Mouse (Mus musculus): ENCODE measurements at regions not wholly inside any gene's neighbourhood (a gene's known extent, or its start where the extent isn't known, plus 50 kb on each side); places are given as distances from the start of the nearest gene placed in this dataset.
"Not testable (repeated sequence)": the region's sequence is repeated elsewhere in the genome, so short reads cannot be mapped to it uniquely, and the experiment has no call there.

DNA sequence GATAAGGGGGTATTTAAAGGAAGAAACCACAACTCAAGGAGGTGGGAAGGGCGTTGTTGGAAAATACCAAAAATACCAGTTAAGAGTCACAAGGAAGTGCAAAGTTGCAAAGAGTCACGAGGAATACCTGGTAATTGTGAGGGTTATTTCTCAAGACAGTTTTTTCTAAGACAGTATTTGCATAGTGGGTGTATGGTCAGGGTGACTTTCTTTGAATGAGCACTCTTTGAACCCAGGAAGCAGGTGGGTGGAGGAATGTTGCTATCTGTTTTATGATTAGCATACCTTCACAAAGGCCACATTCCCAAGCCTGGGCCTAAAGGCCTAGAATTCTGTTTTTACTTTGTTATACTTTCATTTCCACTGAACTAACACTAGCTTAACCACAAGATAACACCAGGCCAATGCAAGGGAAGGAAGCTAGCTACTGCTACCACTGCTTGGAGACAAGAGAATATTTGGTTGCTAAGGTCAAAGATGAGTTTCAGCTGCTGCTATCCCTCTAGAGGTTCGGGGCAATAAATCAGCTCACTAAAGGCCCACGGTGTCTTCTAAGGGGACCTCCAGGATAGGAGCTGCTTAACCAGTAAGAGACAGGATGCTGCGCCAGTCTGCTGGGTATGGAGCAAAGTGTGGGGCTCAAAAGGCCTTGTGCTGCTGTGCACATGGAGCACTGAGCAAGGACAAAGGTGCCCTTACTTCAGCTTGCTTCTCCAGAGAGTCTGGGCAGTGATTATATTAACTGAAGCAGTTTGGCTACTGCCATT is 133.6 kb downstream of the Ptpn20 start:
- H3K9ac ChIP-seq (ENCODE audit: low read depth, low read length); H3K4me3 ChIP-seq (ENCODE audit: low read length); H3K4me2 ChIP-seq (ENCODE audit: low read length); H3K9me3 ChIP-seq (ENCODE audit: control insufficient read depth, low read length); H3K27ac ChIP-seq (ENCODE audit: low read depth, low read length); H3K36me3 ChIP-seq (ENCODE audit: control insufficient read depth, insufficient read depth, low read length); H3K4me1 ChIP-seq (ENCODE audit: control insufficient read depth, insufficient read depth, low read depth, low read length); H3K27me3 ChIP-seq (replicated peaks; ENCODE audit: control insufficient read depth, insufficient read depth, low read length); ATAC-seq: not testable (repeated sequence)
- 90% methylated on average over 5 of the region's 5 CpGs for WGBS

DNA sequence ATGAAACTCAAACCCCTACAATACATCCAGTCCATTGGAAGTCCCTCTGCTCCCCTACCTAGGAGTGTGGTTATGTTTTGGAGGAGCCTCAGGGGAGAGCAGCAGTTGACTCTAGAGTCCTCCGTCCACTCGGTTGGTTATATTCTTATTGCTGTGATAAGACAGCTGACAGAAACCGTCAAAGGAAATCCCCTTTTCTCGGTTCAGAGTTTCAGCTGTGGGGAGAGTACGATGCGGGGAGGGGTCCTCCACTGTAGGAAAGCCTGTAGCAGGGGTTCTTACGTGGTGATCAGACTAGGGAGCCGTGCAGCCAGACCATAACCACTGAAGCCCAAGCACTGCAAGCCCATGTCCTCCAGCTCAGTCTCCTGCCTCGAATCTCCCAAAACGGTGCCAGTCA is 137.5 kb downstream of the Ptpn20 start:
- Histone ChIP-seq H3K4me2 (ENCODE audit: low read length) (no peak overlapping the region), H3K27me3 (replicated peaks; ENCODE audit: control insufficient read depth, insufficient read depth, low read length) (no peaks in the 10 kb centered on the region), H3K9ac (ENCODE audit: low read depth, low read length) (no peak overlapping the region), H3K9me3 (ENCODE audit: control insufficient read depth, low read length) (no peaks in the 10 kb centered on the region), H3K36me3 (ENCODE audit: control insufficient read depth, insufficient read depth, low read length) (no peaks in the 10 kb centered on the region), H3K27ac (ENCODE audit: low read depth, low read length) (no peak overlapping the region), H3K4me1 (ENCODE audit: control insufficient read depth, insufficient read depth, low read depth, low read length) (no peaks in the 10 kb centered on the region), H3K4me3 (ENCODE audit: low read length) (no peak overlapping the region)
- ATAC-seq, result no peak
- 92% methylated on average over 10 of the region's 10 CpGs for WGBS

DNA sequence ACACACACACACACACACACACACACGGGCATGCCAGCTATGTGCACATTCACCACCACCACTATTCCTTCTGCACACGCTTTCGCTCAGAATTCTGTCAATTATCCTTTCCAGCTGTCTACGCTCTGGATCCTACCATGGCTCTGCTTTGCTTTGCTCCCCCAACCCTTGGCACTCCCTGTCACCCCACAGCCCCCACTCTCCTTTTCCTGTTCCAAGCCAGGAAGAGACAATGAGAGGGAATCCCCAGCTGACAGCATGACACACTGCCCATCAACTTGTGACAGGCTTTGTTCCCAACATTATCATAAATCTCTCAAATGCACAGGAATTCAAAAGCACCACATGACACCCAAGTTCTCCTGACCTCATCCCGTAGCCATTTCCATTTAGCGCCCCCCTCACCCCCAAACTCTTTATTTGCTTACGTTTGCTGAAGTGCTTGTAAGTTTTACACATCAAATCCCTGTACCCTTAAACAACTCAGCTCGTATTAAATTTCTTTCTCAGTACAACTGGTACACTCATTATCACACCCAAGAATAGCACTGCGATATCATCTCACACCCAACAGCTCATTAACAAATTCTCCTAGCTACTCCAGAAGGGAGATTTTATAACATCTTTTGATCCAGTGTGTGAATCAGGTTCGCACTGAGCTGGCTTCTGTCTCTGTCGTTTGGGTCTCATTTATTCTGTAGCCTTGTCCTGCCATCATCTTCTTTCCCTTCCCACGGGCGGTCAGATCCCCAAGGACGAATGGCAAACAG is 140.3 kb downstream of the Ptpn20 start:
- Histone ChIP-seq H3K27ac (ENCODE audit: low read depth, low read length) (no peak overlapping the region), H3K36me3 (ENCODE audit: control insufficient read depth, insufficient read depth, low read length) (no peaks in the 10 kb centered on the region), H3K4me3 (ENCODE audit: low read length) (no peak overlapping the region), H3K9me3 (ENCODE audit: control insufficient read depth, low read length) (no peaks in the 10 kb centered on the region), H3K4me2 (ENCODE audit: low read length) (no peak overlapping the region), H3K4me1 (ENCODE audit: control insufficient read depth, insufficient read depth, low read depth, low read length) (peaks cover 2% of the 10 kb centered on the region; the same call in 1 of the 2 replicates), H3K27me3 (replicated peaks; ENCODE audit: control insufficient read depth, insufficient read depth, low read length) (no peaks in the 10 kb centered on the region), H3K9ac (ENCODE audit: low read depth, low read length) (no peak overlapping the region)
- 48% methylated on average over 14 of the region's 14 CpGs for WGBS
- 0 out of 2 replicates have a peak, but pooled peaks have one; percentile 34 for ATAC-seq

DNA sequence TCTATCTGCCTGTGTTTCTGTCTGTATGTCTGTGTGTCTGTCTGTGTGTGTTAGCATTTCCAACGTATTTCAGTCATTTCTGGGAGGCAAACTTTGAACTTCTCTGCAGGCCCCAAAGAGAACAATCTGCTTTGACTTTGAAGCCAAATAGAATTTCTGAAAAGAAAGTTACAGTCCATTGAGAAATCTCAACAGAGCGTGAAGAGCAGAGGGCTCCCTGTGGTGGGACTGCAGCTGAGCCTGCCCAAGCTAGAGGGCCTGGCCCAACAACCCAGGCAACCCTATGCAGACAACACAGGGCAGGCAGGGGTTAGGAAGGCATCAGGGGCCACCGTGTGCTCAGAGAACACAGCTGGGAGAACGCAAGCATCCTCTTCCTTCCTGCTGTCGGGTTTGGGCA is 143.7 kb downstream of the Ptpn20 start:
- WGBS, result 26% methylated on average over 5 of the region's 5 CpGs
- Histone ChIP-seq H3K36me3 (ENCODE audit: control insufficient read depth, insufficient read depth, low read length) (no peaks in the 10 kb centered on the region), H3K9ac (ENCODE audit: low read depth, low read length) (no peak overlapping the region), H3K4me1 (ENCODE audit: control insufficient read depth, insufficient read depth, low read depth, low read length) (peaks cover 2% of the 10 kb centered on the region; the same call in 1 of the 2 replicates), H3K4me3 (ENCODE audit: low read length) (no peak overlapping the region), H3K9me3 (ENCODE audit: control insufficient read depth, low read length) (no peaks in the 10 kb centered on the region), H3K4me2 (ENCODE audit: low read length) (no peak overlapping the region), H3K27ac (ENCODE audit: low read depth, low read length) (no peak overlapping the region), H3K27me3 (replicated peaks; ENCODE audit: control insufficient read depth, insufficient read depth, low read length) (no peaks in the 10 kb centered on the region)
- ATAC-seq, result peak; percentile 62; the same call in 1 of the 2 replicates

DNA sequence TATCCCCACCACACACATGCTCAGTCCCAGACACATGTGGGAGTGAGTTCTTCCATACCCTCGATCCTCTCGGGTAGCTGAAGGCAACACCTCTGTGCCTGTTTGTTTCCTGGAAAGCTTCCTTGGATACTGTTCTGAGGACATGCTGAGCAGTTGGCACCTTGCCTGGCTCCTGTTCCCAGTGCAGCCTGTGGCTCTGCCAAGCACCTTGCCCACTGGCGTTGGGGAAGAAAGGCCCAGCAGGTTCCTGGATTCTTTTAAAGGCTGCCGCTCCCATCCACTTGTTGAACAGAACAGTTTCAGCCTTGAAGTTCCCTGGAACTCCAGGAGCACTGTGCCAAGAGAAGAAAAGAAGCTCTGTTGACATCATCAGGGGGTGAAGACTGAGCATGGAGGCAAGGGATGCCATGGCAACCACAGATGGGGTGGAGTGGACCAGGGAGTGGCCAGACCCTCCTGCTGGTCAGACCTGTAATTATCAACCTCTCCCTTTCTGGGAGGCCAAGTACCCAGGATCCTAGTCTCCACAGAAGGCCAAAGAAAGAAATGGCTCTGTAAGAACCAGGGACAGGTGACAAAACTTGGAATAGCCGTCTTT is 145.5 kb downstream of the Ptpn20 start:
- H3K4me3 ChIP-seq (ENCODE audit: low read length), result no peak overlapping the region
- no peaks in the 10 kb centered on the region for H3K36me3 ChIP-seq (ENCODE audit: control insufficient read depth, insufficient read depth, low read length)
- peaks cover 2% of the 10 kb centered on the region; the same call in 1 of the 2 replicates for H3K4me1 ChIP-seq (ENCODE audit: control insufficient read depth, insufficient read depth, low read depth, low read length)
- 0 out of 2 replicates have a peak overlapping the region, but pooled peaks have one; percentile 20 for H3K27ac ChIP-seq (ENCODE audit: low read depth, low read length)
- H3K4me2 ChIP-seq (ENCODE audit: low read length), result no peak overlapping the region
- H3K9me3 ChIP-seq (ENCODE audit: control insufficient read depth, low read length), result no peaks in the 10 kb centered on the region
- H3K27me3 ChIP-seq (replicated peaks; ENCODE audit: control insufficient read depth, insufficient read depth, low read length), result no peaks in the 10 kb centered on the region
- peak; percentile 84 for ATAC-seq
- WGBS, result 46% methylated on average over 5 of the region's 5 CpGs
- H3K9ac ChIP-seq (ENCODE audit: low read depth, low read length), result no peak overlapping the region

DNA sequence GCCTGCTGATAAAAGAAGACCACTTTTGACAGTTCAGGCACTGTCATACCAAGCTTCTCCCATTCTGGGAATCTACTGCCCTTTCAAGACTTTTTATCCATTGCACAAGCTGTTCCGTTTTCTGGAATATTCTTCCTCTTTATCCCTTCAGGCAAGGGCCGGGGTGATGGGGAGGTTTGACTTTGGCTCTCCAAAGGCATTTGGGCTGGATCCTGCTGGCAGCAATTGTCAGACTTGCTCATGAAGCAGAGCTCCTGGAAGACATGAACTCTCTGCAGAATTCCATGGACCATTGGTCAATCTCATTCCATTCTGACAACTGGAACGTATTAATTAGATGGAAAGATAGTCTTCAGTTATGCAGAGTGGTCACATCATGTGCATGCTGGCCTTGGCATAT is 146.6 kb downstream of the Ptpn20 start:
- H3K4me3 ChIP-seq (ENCODE audit: low read length), result no peak overlapping the region
- peaks cover 2% of the 10 kb centered on the region; the same call in 1 of the 2 replicates for H3K4me1 ChIP-seq (ENCODE audit: control insufficient read depth, insufficient read depth, low read depth, low read length)
- no peak for ATAC-seq
- no peak overlapping the region for H3K27ac ChIP-seq (ENCODE audit: low read depth, low read length)
- no peaks in the 10 kb centered on the region for H3K9me3 ChIP-seq (ENCODE audit: control insufficient read depth, low read length)
- H3K9ac ChIP-seq (ENCODE audit: low read depth, low read length), result no peak overlapping the region
- H3K4me2 ChIP-seq (ENCODE audit: low read length), result no peak overlapping the region
- no peaks in the 10 kb centered on the region for H3K27me3 ChIP-seq (replicated peaks; ENCODE audit: control insufficient read depth, insufficient read depth, low read length)
- 81% methylated on average over 3 of the region's 3 CpGs for WGBS
- no peaks in the 10 kb centered on the region for H3K36me3 ChIP-seq (ENCODE audit: control insufficient read depth, insufficient read depth, low read length)

DNA sequence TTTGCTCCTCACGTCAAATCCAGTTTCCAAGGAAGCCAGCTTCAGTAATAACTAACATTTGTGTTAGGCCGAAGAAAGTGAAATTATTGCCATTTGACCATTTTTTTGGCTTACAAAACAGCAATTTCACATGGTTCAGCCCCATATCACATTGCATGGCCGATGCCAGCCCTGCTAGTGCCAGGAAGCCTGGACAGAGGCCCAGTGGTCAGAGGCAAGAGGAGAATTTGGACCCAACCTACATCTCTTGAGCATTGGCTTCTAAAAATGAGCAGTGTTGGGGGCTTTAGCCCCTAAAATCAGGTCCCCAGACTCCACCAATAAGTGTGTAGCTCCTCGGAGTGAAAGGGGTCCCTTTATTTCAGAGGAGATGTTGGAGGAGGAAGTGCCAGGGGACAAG is 157.2 kb downstream of the Ptpn20 start:
- no peaks in the 10 kb centered on the region for H3K4me1 ChIP-seq (ENCODE audit: control insufficient read depth, insufficient read depth, low read depth, low read length)
- H3K9ac ChIP-seq (ENCODE audit: low read depth, low read length), result no peak overlapping the region
- no peak overlapping the region for H3K27ac ChIP-seq (ENCODE audit: low read depth, low read length)
- 85% methylated on average over 4 of the region's 4 CpGs for WGBS
- H3K27me3 ChIP-seq (replicated peaks; ENCODE audit: control insufficient read depth, insufficient read depth, low read length), result no peaks in the 10 kb centered on the region
- no peak overlapping the region for H3K4me2 ChIP-seq (ENCODE audit: low read length)
- no peaks in the 10 kb centered on the region for H3K36me3 ChIP-seq (ENCODE audit: control insufficient read depth, insufficient read depth, low read length)
- no peak for ATAC-seq
- no peak overlapping the region for H3K4me3 ChIP-seq (ENCODE audit: low read length)
- H3K9me3 ChIP-seq (ENCODE audit: control insufficient read depth, low read length), result no peaks in the 10 kb centered on the region

DNA sequence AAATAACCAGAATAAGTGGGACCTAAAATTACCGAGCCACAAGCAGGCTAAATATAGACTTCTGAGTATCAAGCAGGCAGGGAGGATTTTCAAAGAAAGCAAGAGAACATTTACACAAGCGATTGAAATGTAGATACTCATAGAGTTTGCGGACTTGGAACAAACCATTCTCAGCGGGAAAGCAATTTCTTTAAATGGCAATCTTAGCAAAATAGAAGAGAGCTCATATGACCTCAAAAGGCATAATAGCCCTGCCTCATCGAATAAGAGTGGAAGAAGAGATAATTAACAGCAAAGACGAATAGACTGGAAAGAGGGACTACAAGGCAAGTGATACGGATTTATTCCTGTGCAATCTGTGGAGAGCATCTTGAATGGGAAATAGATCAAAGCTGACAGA is 163.7 kb upstream of the Gdf10 start:
- Histone ChIP-seq H3K4me2 (ENCODE audit: low read length) (no peak overlapping the region), H3K36me3 (ENCODE audit: control insufficient read depth, insufficient read depth, low read length) (no peaks in the 10 kb centered on the region), H3K27ac (ENCODE audit: low read depth, low read length) (no peak overlapping the region), H3K9ac (ENCODE audit: low read depth, low read length) (no peak overlapping the region), H3K4me3 (ENCODE audit: low read length) (no peak overlapping the region), H3K27me3 (replicated peaks; ENCODE audit: control insufficient read depth, insufficient read depth, low read length) (no peaks in the 10 kb centered on the region), H3K4me1 (ENCODE audit: control insufficient read depth, insufficient read depth, low read depth, low read length) (no peaks in the 10 kb centered on the region), H3K9me3 (ENCODE audit: control insufficient read depth, low read length) (0 out of 2 replicates have a peak, but pooled peaks cover 3% of the 10 kb centered on the region)
- ATAC-seq, result no peak
- WGBS, result 53% methylated on average over 7 of the region's 7 CpGs

DNA sequence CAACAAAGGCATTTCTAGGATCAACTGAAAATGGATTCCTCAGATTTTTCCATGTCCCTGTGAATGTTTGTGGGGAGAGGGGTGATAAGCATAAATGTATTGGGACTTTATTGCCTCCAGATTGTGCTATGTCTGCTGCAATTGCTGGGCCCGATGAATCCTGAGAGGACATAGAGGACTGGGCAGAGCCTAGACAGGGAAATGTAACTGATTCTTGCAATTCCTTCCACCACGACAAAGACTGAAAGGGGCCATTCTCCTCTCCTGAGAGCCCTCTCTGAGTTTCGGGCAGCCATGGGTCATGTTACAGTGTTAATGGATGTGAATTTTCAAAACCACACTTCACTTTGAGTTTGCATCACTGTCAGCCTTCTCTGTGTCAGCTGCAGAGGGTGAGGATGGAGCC is 159.7 kb upstream of the Gdf10 start:
- ATAC-seq, result no peak
- no peak overlapping the region for H3K27ac ChIP-seq (ENCODE audit: low read depth, low read length)
- no peak overlapping the region for H3K4me2 ChIP-seq (ENCODE audit: low read length)
- H3K4me1 ChIP-seq (ENCODE audit: control insufficient read depth, insufficient read depth, low read depth, low read length), result no peaks in the 10 kb centered on the region
- no peaks in the 10 kb centered on the region for H3K36me3 ChIP-seq (ENCODE audit: control insufficient read depth, insufficient read depth, low read length)
- no peaks in the 10 kb centered on the region for H3K27me3 ChIP-seq (replicated peaks; ENCODE audit: control insufficient read depth, insufficient read depth, low read length)
- H3K4me3 ChIP-seq (ENCODE audit: low read length), result no peak overlapping the region
- 73% methylated on average over 3 of the region's 3 CpGs for WGBS
- no peak overlapping the region for H3K9ac ChIP-seq (ENCODE audit: low read depth, low read length)
- H3K9me3 ChIP-seq (ENCODE audit: control insufficient read depth, low read length), result no peaks in the 10 kb centered on the region
